Mouse (Mus musculus) adrenal gland, postnatal 14 days (tissue): ENCODE results near the gene Hdac4. TPM values are rescaled to one million over a fixed set of nuclear protein-coding genes. Genes with fewer than 3 reads are reported as not detected.

Experiments
- DNase-seq: peaks from one replicate; pipeline ENCODE4 v3.0.0; 2021; ENCODE audit warnings: mixed read lengths
- total RNA-seq: library from RNA; stranded (reverse); gene quantifications from 2 replicates; pipeline ENCODE4 v1.2.3, GENCODE M21; 2021

Hdac4 gene
- total RNA-seq, 1 experiment from 2014 or later = 70.1 TPM

- DNase-seq = no peak
Observed at GRCm38 (mm10) chr1:91920038-91920589, 275.4 kb downstream of the Hdac4 start.

- no peak for DNase-seq
Observed at GRCm38 (mm10) chr1:91918257-91918800, 277.2 kb downstream of the Hdac4 start.

DNA sequence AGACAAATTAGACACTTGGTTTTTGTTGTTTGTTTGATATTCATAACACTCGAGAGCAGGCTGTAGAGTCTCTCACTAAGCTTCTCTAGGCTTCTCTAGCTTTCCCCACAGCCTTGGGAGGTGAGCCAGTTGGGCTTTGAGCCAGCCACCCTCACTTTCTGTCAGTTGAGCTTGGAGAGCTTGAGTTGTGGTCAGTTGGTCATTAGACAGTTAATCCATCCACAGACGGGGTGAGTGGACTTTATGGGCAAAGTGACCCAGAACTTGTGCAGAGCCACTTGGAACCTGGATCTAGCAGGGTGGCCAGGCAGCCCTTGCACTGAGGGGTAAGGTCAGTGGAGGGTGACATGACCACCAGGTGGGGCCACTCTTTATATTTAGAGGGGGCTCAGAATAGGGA is 277.9 kb downstream of the Hdac4 start:
- peak; percentile 92 for DNase-seq

DNA sequence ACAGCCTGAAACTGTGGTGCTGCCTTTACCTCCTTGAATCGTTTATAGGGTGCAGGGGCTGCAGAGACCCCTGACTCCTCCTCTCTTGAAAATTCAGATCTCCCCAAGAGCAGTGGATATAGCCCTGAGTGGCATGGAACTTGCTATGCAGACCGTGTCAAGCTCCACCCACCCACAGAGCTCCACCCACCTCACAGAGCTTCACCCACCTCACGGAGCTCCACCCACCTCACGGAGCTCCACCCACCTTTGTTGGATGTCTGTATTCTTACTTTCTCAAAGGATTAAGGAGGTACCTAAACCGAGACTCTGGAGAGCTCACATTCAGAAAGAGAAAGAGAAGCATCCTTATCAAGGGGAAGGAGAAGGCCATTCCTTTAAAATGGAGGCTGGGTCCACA is 279.5 kb downstream of the Hdac4 start:
- DNase-seq = no peak

GRCm38 (mm10) chr1:91914648-91915047 is 280.9 kb downstream of the Hdac4 start:
- DNase-seq = peak; percentile 54

DNA sequence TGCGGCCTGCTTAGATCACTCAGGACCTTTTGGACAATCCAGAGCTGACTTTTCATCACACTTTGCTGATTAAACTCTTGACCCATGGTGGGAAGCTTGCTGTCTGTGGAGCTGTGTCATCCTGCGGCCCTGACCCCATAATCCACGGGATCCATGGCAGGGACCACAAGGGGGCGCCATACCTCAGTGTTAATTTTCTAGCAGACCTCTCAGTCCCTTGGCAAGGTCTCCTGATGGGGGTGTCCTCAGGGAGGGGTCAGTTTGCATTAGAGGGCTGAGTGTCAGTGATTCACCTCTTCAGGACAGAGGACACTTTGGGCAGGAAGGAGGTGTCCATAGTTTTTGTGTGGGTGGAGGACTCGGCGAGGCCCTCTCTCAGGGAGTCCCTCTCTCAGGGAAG is 281.6 kb downstream of the Hdac4 start:
- DNase-seq = peak; percentile 90

- DNase-seq = no peak
Observed at GRCm38 (mm10) chr1:91912227-91913119, 283.0 kb downstream of the Hdac4 start.

DNA sequence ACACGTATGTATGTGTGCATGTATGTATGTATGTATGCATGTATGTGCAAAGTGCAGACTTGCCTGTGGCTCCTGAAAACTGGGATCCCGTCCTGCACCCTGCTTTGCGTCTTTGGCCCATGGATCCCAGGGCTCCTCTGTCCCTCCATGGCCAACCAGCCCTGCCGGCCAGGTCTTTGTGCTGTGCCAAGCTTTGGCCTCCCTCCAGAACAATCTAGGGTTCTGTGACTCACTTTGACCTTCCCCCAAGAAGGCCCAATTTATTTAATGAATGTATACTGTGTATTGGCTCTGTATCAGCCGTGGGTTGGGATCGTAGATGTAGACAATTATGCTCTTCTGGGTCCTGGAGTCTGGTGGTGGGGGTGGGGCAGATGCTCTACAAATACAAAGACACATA is 290.2 kb downstream of the Hdac4 start:
- DNase-seq = peak; percentile 84

DNA sequence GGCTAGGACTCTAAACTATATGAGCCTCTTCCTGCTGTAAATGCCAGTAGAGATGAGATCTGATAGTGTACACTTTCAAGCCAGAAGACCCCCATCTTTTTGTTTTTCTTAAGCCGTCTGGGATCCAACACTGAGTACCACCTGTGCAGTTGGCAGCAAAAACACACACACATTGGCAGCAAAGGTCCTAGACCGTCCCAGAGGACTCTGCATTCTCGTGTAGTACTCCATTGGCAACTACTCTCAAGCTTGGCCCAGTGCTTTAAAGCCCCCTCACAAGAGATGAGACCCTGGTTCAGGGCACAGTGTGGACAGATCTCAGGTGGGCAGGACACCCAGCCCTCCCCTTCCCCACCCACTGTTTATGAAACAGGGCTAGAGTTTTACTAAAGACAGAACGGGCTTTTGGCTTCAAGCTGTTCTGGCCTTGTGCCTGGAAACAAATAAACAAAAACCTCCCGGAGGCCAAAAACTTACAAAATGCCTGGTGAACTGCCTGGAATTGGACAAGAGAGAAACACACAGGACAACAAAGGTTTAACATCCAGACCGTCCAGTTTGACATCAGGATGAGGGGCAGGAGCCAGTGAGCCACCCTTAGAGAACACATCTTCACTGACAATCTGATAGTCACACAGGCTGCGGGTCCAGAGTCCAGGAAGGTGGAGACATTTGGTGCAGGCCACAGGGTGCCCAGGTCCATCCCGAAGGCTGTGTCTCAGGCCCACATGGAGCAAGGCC is 292.1 kb downstream of the Hdac4 start:
- DNase-seq = peak; percentile 48

- no peak for DNase-seq
Observed at GRCm38 (mm10) chr1:91897078-91897477, 298.4 kb downstream of the Hdac4 start.

- no peak for DNase-seq
Observed at GRCm38 (mm10) chr1:91894286-91894685, 301.2 kb downstream of the Hdac4 start.

- DNase-seq = no peak
Observed at GRCm38 (mm10) chr1:91893598-91893997, 301.9 kb downstream of the Hdac4 start.

- peak; percentile 32 for DNase-seq
Observed at GRCm38 (mm10) chr1:91883115-91883514, 312.4 kb downstream of the Hdac4 start.

DNA sequence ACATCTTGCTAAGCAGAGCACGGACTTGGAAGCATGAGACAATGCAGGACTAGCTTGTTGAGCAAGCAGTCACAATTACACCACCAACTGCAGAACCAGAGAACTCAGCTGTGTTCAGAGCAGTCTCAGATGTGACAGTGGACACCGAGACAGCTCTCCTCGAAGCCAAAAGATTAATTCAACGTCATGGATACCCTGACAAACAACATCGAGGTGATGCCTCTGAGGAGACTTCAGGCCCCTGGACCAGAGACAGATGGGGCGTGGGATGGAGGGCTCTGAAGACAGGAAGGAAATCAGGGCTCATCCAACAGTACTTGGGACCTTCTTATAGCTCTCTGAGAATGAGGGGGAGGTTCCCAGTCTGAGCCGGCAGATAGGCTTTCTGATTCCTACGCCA is 314.6 kb downstream of the Hdac4 start:
- DNase-seq = no peak

DNA sequence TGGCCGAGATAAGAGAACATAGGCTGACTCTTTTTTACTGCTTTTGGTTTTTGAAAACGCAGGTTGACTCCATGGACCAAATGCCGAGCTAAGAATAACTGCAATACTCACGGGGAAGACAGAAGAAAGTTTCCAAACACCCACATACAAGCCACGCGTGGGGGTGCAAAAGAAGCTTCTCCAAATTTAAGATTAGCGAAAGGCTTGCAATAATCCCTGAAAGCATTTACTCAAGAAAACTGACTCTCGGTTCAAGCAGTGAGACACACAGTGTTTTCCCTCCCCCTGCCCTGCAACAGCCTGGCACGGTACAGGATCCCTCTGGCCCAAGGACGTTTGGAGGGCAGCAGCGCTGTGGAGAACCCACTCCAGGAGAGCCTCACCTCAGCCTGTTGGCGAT is 315.3 kb downstream of the Hdac4 start:
- peak; percentile 34 for DNase-seq
